Mouse (Mus musculus) brain, embryonic 14.5 days (tissue): ENCODE measurements around the gene 2310057M21Rik.

Experiments
- CTCF ChIP-seq: fragments of 200-500 bp; IDR thresholded peaks from 2 replicates; pipeline ENCODE4 v1.5.1; 2012; ENCODE audit warnings: inconsistent platforms, mild to moderate bottlenecking, moderate library complexity, borderline replicate concordance; ENCODE audit not compliant: insufficient read depth, insufficient read length; ENCODE audit errors: extremely low read depth
- POLR2A ChIP-seq: fragments of 200-500 bp; IDR thresholded peaks from 2 replicates; pipeline ENCODE4 v1.6.1; 2012; ENCODE audit warnings: mild to moderate bottlenecking, inconsistent platforms, borderline replicate concordance; ENCODE audit not compliant: poor library complexity, insufficient read depth, insufficient read length, severe bottlenecking; ENCODE audit errors: extremely low read depth

DNA sequence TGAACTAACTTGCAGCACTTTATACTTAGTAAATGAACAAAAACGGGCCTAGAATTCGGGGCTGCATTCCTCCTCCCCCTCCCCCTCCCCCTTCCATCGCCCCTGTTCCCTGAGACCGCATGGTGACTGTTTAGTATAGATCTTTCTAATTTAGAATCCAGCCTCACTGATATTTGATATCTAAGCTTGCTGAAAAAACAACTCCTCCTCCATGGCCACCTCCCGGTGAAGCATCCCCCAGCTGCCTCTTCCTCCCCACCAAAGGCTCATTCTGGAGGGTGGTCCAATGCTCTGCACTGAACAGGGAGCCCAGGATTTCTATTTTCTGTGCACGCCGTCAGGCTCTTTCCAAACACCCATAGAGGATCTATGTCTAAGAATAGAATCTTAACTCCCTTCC is 44.2 kb downstream of the 2310057M21Rik start:
- no peak for TF ChIP-seq CTCF
- no peak for TF ChIP-seq POLR2A
